Mouse (Mus musculus): ENCODE measurements around the gene Ttll7.

The Ttll7 gene

GRCm38 (mm10) chr3:146913107-146913506 lies 60.9 kb downstream of the Ttll7 start:
- no peak for DNase-seq (ENCODE audit: low spot score)

GRCm38 (mm10) chr3:146914798-146915197 lies 62.6 kb downstream of the Ttll7 start:
- DNase-seq (ENCODE audit: low spot score): peak; percentile 85

GRCm38 (mm10) chr3:146917891-146918290 lies 65.7 kb downstream of the Ttll7 start:
- no peak for DNase-seq (ENCODE audit: low spot score)

- DNase-seq (ENCODE audit: low spot score): peak; percentile 83
These were observed 66.2 kb downstream of the Ttll7 start for GRCm38 (mm10) chr3:146918323-146918722.

GRCm38 (mm10) chr3:146927311-146928015 lies 75.3 kb downstream of the Ttll7 start:
- no peak for DNase-seq (ENCODE audit: low spot score)

GRCm38 (mm10) chr3:146928141-146928540 lies 76.0 kb downstream of the Ttll7 start:
- no peak for DNase-seq (ENCODE audit: low spot score)

- DNase-seq (ENCODE audit: low spot score): no peak
These were observed 76.8 kb downstream of the Ttll7 start for GRCm38 (mm10) chr3:146929011-146929410.

GRCm38 (mm10) chr3:146931190-146931589 lies 79.0 kb downstream of the Ttll7 start:
- DNase-seq (ENCODE audit: low spot score): no peak

GRCm38 (mm10) chr3:146932506-146932905 lies 80.3 kb downstream of the Ttll7 start:
- no peak for DNase-seq (ENCODE audit: low spot score)

- DNase-seq (ENCODE audit: low spot score): no peak
These were observed 84.7 kb downstream of the Ttll7 start for GRCm38 (mm10) chr3:146936888-146937287.

- DNase-seq (ENCODE audit: low spot score): no peak
These were observed 87.5 kb downstream of the Ttll7 start for GRCm38 (mm10) chr3:146939391-146940250.

- DNase-seq (ENCODE audit: low spot score): no peak
These were observed 90.9 kb downstream of the Ttll7 start for GRCm38 (mm10) chr3:146943101-146943500.

GRCm38 (mm10) chr3:146945342-146945741 lies 93.2 kb downstream of the Ttll7 start:
- DNase-seq (ENCODE audit: low spot score): no peak

GRCm38 (mm10) chr3:146945887-146946286 lies 93.7 kb downstream of the Ttll7 start:
- DNase-seq (ENCODE audit: low spot score): peak; percentile 54

GRCm38 (mm10) chr3:146946641-146947040 lies 94.5 kb downstream of the Ttll7 start:
- no peak for DNase-seq (ENCODE audit: low spot score)

GRCm38 (mm10) chr3:146956792-146957191 lies 104.6 kb downstream of the Ttll7 start:
- DNase-seq (ENCODE audit: low spot score): no peak

GRCm38 (mm10) chr3:146962838-146963237 lies 110.7 kb downstream of the Ttll7 start:
- no peak for DNase-seq (ENCODE audit: low spot score)

GRCm38 (mm10) chr3:146964384-146964783 lies 112.2 kb downstream of the Ttll7 start:
- DNase-seq (ENCODE audit: low spot score): no peak

- no peak for DNase-seq (ENCODE audit: low spot score)
These were observed 115.1 kb downstream of the Ttll7 start for GRCm38 (mm10) chr3:146967242-146967641.

- no peak for DNase-seq (ENCODE audit: low spot score)
These were observed 115.7 kb downstream of the Ttll7 start for GRCm38 (mm10) chr3:146967834-146968233.

GRCm38 (mm10) chr3:146978272-146978671 lies 126.1 kb downstream of the Ttll7 start:
- no peak for DNase-seq (ENCODE audit: low spot score)

- peak; percentile 38 for DNase-seq (ENCODE audit: low spot score)
These were observed 141.9 kb downstream of the Ttll7 start for GRCm38 (mm10) chr3:146993834-146994669.

Data from layer of hippocampus, adult 11-12 months (tissue).